Mouse (Mus musculus) kidney, postnatal 25 days (tissue): ENCODE measurements around the gene Grik2.
"Not testable (repeated sequence)": the region's sequence is repeated elsewhere in the genome, so short reads cannot be mapped to it uniquely, and the experiment has no call there.

ENCODE experiments used
- DNase-seq, 2 experiments: peaks; one replicate each; pipeline ENCODE4 v3.0.0; 2021; ENCODE audit warnings: mixed read lengths in 2 of 2

The Grik2 gene

DNA sequence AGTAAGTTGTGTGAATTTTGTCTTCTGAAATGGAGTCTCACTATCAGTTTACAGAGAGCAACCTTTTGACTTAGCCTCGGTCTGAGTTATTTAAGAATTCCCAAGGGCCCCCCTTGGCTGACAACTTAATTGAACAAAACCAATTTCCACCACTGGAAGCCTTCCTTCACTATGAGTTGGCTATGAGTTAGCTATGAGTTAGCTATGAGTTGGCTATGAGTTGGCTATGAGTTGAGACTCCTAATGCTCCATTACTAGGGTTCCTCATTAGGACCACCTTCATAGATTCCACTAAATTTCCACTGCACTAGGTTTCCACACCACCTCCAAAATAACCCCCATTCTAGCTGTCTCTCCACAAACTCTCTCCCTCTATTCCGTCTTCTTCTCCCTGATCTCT lies 468.7 kb downstream of the Grik2 start:
- DNase-seq = no peak

DNA sequence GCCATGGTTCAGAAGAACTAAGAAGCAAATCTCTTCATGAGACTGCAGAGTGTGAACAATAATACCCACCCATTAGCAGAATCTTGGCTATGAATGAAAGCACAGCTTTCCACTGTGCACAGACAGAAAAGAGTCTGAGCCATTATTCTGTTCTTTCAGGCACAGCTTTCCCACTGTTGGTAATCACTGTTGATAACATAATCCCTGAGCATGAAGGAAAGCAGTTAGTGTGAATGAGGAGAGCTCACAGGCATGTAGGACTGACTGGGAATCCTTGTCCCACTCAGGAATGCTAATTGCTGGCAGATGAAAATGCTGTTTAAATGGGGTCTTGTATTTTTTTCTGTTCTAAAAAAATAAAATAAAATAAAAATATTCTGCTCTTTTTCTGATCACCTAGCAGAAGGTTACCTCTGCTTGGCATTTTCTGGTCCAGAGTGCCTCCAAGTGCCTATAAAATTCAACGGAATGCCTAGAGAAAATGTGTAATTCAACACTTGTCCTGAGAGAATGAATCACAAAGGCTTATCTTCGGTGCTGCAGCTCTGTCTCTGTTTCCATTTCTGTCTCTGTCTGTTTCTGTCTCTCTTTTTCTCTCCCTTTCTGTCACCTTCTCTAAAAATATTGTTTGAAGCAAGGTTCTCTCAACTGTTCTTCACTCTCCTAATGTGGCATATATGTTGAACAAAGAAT lies 532.2 kb downstream of the Grik2 start:
- no peak for DNase-seq

DNA sequence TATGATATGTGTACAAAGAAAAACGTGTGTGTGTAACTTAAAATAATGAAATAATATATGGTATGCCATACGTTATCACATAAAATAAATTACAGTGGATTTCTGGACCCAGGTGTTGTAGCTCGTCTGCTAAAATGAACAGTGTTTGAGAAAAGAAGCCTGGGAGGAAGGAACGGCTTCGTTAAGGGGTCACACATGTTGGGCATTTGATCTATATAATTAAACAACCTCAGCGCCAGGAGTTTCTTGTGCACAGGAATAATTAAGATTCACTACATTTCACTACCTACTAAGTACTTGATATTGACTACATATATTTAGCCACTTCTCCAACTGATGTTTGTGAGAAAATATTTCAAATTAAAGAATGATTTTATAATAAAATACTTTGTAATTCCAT lies 551.2 kb downstream of the Grik2 start:
- DNase-seq = not testable (repeated sequence)

DNA sequence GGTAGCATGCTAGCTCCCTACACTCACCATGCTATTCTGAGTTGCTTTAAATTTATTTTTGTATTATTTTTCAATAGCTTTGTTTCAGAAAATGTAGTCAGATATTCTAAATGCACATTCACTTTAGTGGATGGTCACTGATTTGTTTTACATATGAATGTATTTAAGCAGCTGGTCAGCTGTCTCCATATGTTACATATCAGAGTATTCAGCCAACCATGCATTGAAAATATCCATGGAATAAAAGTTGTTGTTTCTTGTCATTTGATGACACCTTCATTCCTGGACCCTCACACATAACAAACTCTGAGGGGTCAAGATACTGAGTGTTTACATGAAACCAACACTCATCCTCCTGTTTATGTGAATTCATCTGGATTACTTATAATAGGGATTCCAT lies 551.7 kb downstream of the Grik2 start:
- DNase-seq = not testable (repeated sequence)

DNA sequence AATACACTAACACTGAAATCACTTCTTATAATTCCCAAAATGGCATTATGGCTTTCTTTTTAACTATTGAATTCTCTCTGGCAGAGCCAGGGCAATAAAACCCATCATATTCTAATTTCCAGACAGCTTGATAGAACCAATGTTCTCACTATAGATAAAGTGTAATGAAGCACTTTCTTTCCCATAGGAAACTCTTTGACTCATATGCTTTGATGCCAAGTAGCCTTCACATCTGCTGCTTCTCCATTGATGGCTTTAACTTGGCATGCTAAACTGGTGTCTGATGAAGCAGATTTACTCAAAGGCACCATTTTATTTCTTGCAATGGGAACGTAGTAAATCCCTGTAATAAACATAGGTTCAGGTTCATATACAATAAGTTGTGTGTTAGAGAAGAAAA lies 568.5 kb downstream of the Grik2 start:
- no peak for DNase-seq

DNA sequence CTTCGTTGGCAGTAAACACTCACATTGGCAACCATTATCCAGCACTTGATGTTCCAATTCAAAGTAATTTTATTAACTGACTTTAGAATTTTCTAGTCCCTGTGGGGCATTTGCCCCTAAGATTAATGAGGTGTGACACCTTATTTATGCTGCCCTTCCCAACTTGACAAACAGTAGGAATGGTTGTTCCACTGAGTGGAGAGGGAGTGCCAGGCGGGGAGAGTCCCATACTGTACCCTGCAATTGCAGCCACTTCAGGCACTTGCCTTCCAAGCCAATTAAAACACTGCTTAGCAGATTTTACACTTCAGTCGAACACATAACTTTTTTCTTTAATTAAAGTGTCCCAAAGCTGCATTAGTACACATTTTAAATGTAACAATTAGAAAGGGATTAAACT lies 568.9 kb downstream of the Grik2 start:
- DNase-seq = no peak

DNA sequence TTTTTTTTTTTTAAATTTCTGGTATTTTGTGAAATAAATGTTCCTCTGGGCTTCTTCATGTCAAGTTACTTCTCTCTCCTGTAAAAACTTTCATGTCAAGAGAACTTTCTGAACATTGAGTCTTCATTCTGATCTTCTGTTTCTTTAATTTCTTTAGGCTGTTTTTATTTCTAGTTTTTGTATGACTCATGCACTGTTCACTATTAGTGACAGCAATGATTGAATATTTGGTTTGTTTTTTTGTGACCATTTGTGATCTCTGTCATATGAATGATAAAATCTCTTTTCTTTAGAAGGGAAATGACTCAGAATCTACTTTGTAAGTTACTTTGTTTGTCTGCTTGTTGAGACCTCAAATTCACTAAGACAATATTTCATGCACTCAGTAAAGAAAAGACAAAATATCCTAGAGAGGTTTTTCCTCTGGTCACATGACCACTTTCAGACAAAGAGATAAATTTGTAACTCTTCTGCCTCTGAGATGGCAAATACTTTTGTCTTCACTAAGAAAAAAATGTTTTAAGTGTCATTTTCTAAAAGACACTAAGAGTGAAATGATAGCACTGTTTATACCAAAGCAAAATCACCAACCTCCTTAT lies 596.7 kb downstream of the Grik2 start:
- no peak for DNase-seq

DNA sequence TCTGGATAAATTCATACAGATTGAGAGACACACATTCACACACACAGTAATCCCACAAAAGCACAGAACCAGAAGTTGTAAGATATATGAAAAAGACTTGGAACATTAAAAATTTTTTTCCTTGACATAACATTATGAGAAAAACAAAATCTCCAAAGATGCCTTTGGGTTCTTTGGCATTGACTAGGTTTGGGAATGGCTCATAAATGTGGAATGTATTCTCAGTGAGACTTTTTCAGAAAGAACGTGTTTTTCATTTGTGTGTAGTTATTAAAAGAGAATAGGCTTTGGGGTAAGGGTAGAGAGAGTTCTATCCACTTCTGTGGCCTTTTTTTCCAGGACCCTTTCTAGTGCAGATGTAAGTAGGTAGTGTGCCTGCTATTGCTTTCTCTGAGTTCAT lies 597.3 kb downstream of the Grik2 start:
- no peak for DNase-seq

DNA sequence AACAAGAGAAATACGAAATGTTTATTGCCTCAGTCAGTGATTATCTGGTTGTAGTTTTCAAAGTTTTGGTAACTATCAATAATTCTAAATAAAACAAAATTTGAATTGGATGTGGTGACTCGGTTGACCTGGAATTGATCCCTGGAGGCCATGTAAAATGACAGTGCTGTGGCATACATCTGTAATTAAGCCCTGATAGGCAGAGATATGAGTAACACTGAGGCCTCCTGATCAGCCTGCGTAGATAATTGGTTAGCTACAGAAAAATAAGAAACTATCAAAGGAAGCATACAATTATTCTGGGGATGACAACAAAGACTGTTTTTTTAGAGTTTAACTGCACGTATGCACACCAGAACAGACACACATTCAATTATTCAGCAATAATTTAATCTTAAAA lies 634.4 kb downstream of the Grik2 start:
- DNase-seq = no peak

DNA sequence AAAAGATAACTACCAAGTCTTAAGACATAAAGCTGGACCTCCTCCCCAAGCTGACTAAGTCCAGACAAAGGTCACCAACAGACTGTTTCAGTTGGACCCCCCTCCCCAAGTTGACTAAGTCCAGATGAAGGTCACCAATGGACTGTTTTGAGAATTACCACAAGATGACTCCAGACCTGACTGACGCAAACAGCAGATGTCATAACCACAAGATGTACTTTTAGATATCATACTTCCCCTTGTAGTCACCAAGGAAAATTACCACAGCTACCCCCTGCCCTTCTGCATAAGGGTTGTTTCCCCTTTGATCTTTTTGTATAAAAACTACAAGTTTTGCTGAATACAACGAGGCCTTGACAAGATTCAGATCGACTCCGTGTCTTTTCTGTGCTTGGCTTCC lies 637.1 kb downstream of the Grik2 start:
- not testable (repeated sequence) for DNase-seq

DNA sequence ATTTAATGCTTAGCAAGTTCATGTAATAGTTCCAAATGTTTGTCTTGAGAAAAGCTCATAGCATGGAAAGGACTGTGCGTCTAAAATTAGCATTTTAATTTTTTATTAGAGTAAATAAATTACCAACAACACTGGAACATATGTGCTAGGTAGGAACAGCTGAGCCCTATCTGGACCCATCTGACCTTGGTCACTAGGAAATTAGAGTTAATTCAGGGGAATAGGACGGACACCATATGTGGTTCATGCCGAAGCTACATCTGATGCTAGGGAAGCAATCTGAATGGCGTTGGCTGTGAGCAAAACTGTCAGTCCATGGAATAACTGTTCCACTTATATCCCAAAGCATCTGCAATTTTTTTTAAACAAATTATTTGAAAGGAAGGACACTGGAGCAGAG lies 638.9 kb downstream of the Grik2 start:
- no peak for DNase-seq

DNA sequence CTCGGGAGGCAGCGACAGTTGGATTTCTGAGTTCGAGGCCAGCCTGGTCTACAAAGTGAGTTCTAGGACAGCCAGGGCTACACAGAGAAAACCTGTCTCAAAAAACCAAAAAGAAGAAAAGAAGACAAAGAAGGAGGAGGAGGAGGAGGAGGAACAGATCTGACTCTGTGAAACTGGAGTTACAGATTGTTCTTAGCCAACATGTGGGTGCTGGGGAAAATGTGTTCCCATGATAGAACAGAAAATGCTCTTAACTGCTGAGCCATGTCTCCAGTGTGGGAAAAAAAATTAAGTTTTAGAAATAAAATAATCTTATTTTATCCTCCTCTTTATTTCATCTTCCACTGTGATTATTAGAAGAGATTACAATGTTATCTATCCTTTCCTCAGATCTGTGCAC lies 645.9 kb downstream of the Grik2 start:
- DNase-seq = no peak

DNA sequence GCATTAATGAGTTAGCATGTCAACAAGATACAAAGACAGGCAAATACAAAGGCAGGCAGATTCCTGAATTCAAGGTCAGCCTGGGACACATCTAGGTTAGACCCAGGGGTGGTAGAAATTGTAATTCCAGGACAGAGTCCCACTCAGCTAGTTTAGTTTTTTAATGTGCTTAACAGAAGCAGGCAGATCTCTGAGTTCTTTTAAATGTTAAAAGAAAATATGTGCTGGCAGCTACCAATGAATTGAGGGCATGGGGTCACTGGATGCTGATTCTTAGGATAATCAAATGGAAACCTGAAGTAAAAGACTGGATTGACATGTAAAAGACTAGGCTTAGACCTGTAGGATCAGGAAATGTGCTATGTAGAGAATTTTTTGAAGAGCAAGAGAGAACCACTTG lies 651.8 kb downstream of the Grik2 start:
- no peak for DNase-seq

DNA sequence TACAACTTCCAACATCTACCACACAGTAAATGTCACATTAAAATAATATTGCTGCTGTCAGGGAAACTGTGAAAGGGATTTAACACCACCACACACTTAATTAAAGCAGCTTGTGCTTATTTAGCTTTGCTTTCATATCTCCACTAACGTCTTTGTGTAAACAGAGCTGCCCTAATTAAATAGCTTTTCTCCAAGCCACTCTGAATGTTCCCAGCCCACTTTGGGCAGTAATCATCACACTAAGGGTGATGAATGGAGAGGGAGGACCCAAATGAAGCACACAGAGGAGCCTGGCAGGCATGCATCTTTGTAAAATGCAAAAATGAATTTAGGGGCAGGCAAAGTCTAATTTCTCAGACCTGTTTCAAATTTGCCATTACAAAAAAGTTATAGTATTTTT lies 657.3 kb downstream of the Grik2 start:
- no peak for DNase-seq

DNA sequence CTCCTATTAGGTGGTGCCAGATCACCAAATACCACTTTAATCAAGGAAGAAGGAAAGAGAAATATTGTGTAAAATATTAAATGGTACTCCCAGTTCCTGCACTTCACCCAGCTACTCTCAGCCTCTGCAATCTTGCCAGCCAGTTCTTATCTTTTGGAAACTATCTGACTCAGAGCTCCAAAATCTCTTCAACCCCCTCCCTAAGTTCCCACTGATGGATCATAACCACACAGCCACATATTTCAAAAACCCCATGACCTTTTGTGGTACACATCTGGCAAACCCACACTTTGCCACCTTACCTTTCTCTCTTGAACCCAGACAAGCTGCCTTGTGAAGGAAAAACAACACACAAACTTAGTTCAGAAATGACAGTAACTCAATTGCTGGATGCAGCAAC lies 738.2 kb downstream of the Grik2 start:
- DNase-seq = no peak

DNA sequence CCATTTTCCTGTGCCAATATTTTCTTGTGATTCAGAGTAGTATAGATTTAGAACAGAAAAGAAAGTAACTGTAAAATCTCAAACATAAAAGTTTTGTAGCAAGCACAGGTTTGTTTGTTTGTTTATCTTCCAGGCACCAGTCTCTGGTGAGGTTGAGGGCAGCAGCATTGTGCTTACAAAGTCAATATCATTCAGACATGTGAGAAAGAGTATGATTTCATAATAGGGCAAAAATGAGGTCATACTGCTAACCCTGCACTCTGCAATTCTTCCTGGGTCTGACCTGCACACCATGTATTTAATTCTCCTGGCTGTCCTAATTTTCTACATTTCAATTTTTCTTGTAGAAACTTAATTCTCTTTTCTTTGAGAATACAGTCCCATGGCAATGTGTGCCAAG lies 739.2 kb downstream of the Grik2 start:
- no peak for DNase-seq
